Mouse (Mus musculus): Measurements from ENCODE around the gene Smarca5.

Smarca5 gene

DNA sequence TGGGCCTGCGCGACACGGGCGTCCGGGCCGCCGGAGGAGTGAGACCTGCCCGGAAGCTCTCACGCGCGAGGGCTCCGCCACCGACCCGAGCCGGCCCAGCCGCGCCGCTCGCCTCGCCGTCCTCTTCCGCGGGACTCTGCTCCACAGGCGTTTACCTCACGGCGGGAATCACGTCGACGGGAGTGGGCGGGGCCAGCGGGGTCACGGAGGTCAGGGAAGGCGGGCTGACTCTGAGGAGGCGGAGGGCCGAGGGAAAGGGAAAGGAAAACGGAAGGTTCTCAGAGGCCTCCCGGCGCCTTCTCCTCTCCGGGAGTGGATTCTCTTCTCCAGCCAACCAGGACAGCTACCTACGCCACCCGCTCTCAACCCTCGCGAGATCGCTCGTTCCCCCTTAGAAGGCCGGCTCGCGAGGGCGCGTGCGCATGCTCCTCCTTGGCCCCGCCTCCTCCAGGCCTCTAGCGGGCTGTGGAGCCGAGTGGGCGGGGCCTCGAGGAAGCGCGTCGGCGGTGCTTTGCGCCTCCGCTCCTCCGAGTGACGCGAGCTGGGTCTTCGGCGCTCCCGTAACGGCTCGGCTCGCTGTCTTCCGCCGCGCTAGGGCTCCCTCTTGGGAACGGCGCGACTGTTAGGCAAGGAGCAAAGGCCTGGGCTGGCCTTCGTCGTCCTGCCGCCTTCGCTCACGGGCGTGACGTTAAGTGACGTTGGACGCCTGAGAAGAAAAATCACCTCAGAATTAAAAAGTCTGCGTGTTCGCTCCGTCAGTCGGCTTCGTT is at the start of gene Smarca5:
Smarca5 (minus strand) TSS at position 343 of the 770 bp plus-strand sequence.
- peak; percentile 96 for DNase-seq

DNA sequence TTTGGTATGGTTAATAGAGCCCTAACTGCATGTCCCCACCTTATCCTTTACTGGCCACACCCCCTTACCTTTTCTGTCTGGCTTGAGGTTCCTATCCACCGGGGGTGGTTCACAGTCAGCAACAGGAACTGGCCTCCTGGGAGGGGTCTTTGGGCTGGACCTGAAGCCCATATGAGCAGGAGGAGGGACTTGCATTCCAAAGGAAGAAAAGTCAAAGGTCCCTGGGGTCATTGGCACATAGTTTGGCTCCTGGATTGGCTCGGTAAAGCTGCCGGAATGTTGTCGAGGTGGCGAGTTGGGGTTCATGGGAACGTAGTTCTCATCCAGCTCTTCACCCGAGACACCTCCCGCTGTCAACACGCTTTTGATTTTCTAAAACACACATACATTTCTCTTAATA is 45.3 kb upstream of the Smarca5 start:
- DNase-seq: no peak

DNA sequence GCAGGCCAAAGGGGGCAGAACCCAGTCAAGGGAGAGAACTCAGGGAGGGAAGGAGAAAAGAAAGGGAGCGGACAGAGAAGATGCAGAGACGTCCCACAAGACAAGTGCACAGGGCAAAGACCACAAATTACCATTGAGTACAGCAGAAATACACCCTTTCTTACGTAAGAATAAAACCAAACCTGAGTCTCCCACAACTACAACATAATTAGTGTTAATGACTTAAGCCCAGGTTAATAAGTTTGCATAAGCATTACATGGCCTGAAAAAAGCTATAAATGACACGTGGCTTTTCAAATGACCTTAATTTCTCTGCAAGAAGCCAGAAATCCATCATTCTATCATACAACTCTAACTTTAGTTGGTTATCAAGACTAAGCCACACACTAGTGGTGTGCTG is 44.0 kb upstream of the Smarca5 start:
- DNase-seq: no peak

DNA sequence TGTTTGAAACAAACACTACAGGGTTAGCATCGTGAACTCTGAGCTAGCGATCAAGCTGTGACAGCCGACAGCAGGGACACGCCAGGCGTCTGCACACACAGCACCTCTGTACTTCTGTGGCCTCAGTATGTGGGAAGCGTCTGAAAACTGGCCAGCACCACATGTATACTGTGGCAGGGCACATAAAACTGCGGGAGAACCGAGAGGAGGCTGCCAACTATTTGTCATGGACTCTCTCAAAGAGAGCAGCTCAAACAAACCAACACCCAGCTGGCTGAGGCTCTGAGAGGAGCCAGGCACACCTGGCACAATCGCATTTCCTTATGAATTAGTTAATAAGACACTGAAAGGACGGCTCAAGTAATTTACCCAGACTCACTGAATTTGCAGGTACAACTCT is 42.0 kb upstream of the Smarca5 start:
- DNase-seq: no peak

DNA sequence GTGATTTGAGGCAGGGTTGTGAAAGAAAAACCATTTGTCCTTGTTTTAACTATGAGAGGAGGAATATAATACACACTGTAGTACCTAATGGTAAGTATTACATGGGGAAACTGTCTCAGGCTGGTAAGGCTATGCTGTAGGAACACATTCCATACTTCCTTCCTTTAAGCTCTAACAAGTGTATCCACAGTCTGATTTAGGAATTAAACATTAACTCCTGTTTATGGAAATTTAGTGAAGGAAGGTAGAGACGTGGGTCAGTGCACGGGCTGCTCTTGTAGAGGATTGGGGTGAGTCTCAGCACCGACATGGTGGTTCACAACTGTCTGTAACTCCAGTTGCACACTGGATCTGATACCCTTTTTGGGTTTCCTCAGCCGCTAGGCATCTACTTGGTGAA is 41.0 kb upstream of the Smarca5 start:
- no peak for DNase-seq

DNA sequence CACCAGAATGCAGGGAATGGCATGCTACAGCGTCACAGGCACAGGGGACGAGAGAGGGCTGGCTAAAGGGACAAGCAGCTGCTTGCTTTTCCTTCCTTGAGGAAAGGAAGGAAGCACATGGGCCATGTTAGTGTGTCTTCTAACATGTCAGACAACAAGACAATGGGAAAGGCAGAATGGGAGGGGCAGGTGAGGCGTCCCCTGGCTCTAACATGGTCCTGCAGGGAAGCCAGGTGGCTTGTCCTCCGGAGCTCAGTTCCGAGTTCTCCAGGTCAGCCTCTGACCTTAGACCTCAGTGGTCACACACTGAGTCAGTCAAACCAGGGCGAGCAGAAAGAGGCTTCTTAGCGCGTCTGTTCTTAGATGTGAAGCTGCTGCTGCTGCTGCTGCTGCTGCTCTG is 37.1 kb upstream of the Smarca5 start:
- no peak for DNase-seq

- DNase-seq: peak; percentile 31
Observed at GRCm38 (mm10) chr8:80772732-80773460, 33.6 kb upstream of the Smarca5 start.

GRCm38 (mm10) chr8:80768451-80768850 is 29.2 kb upstream of the Smarca5 start:
- no peak for DNase-seq

GRCm38 (mm10) chr8:80753017-80753715 is 13.9 kb upstream of the Smarca5 start:
- DNase-seq: peak; percentile 74

DNA sequence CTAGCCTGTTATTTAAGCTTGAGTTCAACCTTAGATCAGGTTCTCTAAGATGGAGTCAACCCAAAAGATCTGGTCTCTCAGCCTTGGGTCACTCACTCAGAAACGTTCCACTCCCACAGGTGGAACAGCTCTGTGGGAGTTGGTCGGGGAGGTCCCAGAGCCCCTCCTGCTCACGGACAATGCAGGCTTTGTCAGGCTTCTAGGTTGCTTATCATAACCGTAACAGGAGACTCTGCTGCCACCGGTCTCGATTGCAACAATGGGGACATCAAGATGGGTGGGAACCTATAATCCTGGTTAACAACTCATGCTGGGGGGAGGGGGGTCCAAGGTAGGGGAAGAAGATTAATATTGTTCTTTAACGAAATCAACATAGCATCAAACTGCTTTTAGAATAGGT is 13.1 kb upstream of the Smarca5 start:
- no peak for DNase-seq

- DNase-seq: no peak
Observed at GRCm38 (mm10) chr8:80749091-80749490, 9.8 kb upstream of the Smarca5 start.

GRCm38 (mm10) chr8:80739932-80740331 is 635 bp upstream of the Smarca5 start:
- no peak for DNase-seq

GRCm38 (mm10) chr8:80738388-80739154 is 726 bp downstream of the Smarca5 start:
- peak; percentile 56 for DNase-seq

GRCm38 (mm10) chr8:80738046-80738387 is 1.3 kb downstream of the Smarca5 start:
- DNase-seq: no peak

DNA sequence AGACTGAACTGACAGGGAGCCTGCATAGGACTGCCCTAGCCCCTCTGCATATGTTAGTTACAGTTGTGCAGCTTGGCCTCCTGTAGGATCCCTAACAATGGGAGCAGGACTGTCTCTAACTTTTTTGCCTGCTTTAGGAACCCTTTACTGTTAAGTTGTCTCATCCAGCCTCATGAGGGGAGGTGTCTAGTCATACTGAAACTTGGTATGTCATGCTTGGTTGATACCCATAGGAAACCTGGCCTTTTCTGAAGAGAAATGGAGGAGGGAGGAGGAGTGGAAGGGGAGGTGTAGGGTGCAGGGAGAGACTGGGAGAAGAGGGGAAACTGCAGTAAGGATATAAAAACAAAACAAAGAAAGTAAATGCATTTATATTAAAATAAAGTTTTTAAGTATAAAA is 7.0 kb downstream of the Smarca5 start:
- DNase-seq: no peak

DNA sequence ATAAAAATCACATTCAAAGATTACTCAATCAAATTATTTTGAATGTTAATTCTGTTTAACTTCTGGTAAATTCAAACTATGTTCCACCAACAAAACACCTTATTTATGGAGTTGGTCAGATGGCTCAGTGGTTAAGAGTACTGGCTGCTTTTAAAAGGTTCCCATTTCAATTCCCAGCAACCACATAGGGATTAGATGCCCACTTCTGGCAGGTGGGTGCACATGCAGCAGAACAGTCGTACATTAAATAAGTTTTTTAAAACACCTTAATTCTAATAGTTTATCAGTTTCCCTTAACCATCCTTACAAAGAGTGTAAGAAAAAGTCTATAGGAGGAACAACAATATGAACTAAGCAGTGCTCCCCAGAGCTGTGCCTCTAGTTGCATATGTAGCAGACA is 24.8 kb downstream of the Smarca5 start:
- DNase-seq: no peak

GRCm38 (mm10) chr8:80710670-80711400 is 28.5 kb downstream of the Smarca5 start:
- DNase-seq: no peak

- peak; percentile 17 for DNase-seq
Observed at GRCm38 (mm10) chr8:80688141-80688540, 51.2 kb downstream of the Smarca5 start.

DNA sequence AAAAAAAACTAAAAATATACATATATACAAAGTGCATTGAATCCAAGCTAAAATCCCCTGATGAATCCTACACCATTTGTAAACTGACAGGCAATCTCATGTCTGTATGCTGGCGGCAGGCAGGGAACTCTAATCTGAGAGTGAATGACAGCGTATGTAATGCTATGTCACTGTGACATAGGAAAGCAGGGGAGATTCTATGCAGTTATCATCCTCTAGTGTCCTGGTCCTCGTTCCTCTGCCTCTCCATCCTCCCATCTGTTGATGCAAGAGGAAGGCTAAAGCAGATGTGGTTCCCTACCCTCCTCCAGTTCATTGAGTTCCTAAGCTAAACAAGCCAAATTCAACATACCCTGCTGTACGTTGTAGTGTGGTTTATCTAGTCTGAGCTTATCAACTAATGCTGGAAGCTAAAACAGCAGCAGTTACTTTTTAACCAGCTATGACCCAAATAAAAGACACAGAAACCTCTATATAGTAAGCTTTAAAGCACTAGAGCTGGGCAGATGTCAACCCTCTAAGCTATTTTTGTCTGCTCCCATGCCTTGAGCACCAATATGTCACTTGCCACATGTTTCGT is 55.5 kb downstream of the Smarca5 start:
- no peak for DNase-seq

DNA sequence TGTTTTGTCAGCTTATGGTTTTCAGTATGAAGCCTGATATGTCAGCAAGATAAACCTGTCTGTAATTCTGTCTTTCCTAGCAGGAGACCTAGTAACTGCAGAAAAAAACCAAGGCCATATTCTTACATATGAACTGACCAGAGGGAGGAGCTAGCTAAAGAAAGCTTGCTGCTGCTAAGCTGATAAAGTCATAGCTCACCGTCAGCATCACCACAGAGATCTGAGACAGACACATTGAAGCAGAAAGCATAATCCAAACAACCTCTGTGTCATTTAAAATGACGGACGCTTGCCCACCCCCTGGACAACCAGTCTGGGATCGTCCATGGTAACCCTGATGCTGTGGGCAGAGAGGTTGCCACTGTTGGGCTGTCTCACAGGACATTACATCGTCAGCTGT is 56.7 kb downstream of the Smarca5 start:
- DNase-seq: no peak

DNA sequence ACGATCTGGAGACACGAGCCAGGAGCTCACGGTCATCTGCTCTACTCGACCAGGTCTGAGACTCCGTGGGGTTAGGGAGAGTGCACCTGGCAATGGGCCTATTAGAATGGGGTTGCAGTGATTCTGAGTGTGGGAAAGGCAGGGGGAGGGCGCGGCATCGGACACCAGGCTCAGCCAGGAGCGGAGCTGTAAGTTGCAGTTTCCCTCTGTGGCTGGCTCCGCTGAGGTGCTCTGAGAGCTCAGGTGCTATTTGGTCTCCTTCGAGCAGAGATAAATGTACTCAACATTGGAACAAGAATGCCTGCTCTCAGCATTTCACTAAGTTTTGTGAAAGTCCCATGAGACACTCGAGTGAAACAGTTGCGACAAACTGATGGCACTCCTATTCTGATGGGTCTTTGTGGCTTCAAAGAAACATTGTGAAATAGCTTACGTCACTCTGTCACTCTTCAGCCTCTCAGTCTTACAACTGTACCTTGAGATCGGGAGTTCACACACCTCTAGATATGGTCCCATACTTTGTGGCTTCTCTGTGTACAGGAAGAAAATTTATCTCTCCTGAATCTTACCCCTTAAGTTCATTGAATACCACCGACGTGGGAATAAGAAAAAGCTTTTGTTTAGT is 69.9 kb downstream of the Smarca5 start:
- DNase-seq: no peak

DNA sequence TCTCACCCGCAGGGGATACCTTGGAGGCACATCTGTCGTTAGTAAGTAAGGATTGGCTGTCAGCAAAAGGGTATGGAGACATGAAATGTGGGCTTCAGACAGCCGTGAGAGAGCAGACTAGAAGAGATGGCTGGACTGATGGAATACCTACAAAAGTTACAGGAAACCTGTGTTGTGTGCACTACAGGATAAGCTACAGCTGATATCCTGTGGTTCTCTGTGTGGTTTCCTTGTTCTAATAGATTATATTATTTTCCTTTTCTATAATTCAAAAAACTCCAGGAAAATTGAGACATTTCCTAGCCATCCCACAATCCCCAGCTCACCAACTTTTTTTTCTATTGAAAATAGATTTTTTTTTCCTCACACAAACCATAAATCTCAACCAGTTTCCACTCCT is 75.8 kb downstream of the Smarca5 start:
- DNase-seq: no peak
